Mouse (Mus musculus) stomach, postnatal 0 days (tissue): ENCODE results near the gene Gabra5.

Experiments used
- CTCF ChIP-seq: IDR thresholded peaks from 2 replicates; pipeline ENCODE4 v1.5.1; 2016; ENCODE audit warnings: antibody characterized with exemption, low read depth, mild to moderate bottlenecking, moderate library complexity
- EP300 ChIP-seq: optimal IDR thresholded peaks from 2 replicates; pipeline ENCODE3; 2016; ENCODE audit warnings: antibody characterized with exemption

DNA sequence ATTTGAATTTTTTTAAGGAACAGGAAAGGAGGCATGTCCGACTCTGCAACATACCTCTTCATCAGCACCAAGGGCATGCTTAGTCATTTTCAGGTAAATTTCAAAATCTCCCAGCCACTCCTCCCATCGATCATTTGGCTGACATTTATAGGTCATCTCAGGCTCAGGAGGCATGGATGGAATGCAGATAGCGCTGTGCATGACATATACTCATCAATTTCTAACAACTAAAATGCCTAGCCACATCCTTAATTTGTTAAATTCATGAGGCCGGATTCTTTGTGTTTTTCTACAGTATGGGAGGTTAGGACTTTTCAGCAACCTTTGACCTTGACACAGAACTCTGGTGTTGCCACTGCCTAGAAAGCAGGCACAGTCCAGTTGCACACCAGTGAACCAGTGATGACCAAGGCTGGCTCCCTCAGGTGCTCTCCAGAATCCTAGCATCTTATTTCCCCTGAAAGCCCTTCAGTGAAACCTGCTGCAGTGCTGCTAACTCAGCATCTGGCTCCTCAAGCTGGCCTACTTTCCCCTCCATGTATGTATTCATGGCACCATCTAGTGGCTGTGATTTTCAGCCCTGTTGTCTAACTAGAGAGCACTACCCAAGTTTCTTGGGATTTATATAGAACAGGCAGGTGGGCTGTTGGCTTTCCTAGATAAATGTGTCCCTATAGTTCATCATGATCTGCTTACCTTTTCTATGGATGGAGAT, 35.9 kb downstream of the Gabra5 start:
- peak; percentile 81 for TF ChIP-seq CTCF
- no peak for TF ChIP-seq EP300
